Mouse (Mus musculus) hindbrain, embryonic 10.5 days (tissue): ENCODE data around the gene Apob. TPM values are rescaled to one million over a fixed set of nuclear protein-coding genes. Genes with fewer than 3 reads are reported as not detected.
"Not testable (repeated sequence)": the region's sequence is repeated elsewhere in the genome, so short reads cannot be mapped to it uniquely, and the experiment has no call there.

Source experiments
- DNase-seq: peaks from one replicate; pipeline ENCODE4 v3.0.0-alpha.2; 2017; ENCODE audit warnings: low spot score
- H3K27ac ChIP-seq: fragments of 300-500 bp; sonication (generic); 2 replicates; pipeline ENCODE4 v1.5.1; 2016; ENCODE audit warnings: mild to moderate bottlenecking, moderate library complexity
- H3K27me3 ChIP-seq: fragments of 300-500 bp; sonication (generic); 2 replicates; pipeline ENCODE4 v1.6.1; 2016; ENCODE audit warnings: mild to moderate bottlenecking; ENCODE audit not compliant: poor library complexity, insufficient read depth, severe bottlenecking
- H3K36me3 ChIP-seq: fragments of 300-500 bp; sonication (generic); 2 replicates; pipeline ENCODE4 v1.6.1; 2016; ENCODE audit warnings: mild to moderate bottlenecking, moderate library complexity
- H3K4me1 ChIP-seq: fragments of 300-500 bp; sonication (generic); replicated peaks from 2 replicates; pipeline ENCODE4 v1.6.1; 2016; ENCODE audit warnings: mild to moderate bottlenecking
- H3K4me3 ChIP-seq: fragments of 300-500 bp; sonication (generic); 2 replicates; pipeline ENCODE4 v1.5.1; 2016; ENCODE audit warnings: mild to moderate bottlenecking, moderate library complexity
- H3K9me3 ChIP-seq: fragments of 300-500 bp; sonication (generic); 2 replicates; pipeline ENCODE4 v1.6.1; 2016; ENCODE audit warnings: mild to moderate bottlenecking, moderate library complexity
- WGBS: fragments of 180-500 bp; shearing (Covaris S2); methylation state at CpG from one replicate; pipeline ENCODE4 v1.1.7; 2016; 5-methylcytosine and 5-hydroxymethylcytosine counted together
- polyA plus RNA-seq: library from polyadenylated mRNA; unstranded; fragments of >200 nt; fragmentation: Nextera tagmentation; extraction: Ambion mirVana; gene quantifications from 2 replicates; pipeline ENCODE4 v1.2.1, GENCODE M21; 2016

Apob gene
- polyA plus RNA-seq, 1 experiment from 2014 or later = 0.43 TPM

GRCm38 (mm10) chr12:7984411-7984810 is 7.0 kb downstream of the Apob start:
- Histone ChIP-seq H3K36me3 (no peaks in the 10 kb centered on the region), H3K27ac (no peak overlapping the region), H3K4me1 (no peaks in the 10 kb centered on the region), H3K4me3 (no peak overlapping the region), H3K27me3 (no peaks in the 10 kb centered on the region), H3K9me3 (no peaks in the 10 kb centered on the region)
- WGBS = 85% methylated on average over 1 of the region's 1 CpGs
- DNase-seq = no peak

- no peaks in the 10 kb centered on the region for H3K4me1 ChIP-seq
- DNase-seq = peak; percentile 60
- H3K9me3 ChIP-seq = no peaks in the 10 kb centered on the region
- H3K4me3 ChIP-seq = no peak overlapping the region
- no peak overlapping the region for H3K27ac ChIP-seq
- no peaks in the 10 kb centered on the region for H3K27me3 ChIP-seq
- WGBS = 8% methylated on average over 3 of the region's 3 CpGs
- H3K36me3 ChIP-seq = no peaks in the 10 kb centered on the region
Measured at GRCm38 (mm10) chr12:7990804-7991203, 13.4 kb downstream of the Apob start.

DNA sequence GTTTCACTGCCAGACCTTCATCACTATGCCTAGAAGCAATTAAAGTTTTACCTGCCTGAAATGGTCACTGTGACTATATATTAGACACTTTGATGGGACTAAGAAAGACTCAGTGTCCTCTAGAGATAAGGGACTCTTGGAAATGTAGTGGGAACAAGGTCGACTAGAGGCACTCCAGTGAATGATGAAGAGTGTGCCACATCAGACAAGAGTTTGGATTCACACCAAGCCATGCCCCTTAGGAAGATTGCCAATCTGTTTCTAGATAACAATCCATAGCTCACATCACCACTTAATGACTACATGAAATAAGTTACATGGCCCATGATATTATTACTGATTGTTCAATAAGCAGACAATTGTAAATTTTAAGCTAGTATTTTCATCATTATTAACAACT is 14.1 kb downstream of the Apob start:
- Histone ChIP-seq H3K36me3 (no peaks in the 10 kb centered on the region), H3K27ac (no peak overlapping the region), H3K4me3 (no peak overlapping the region), H3K27me3 (no peaks in the 10 kb centered on the region), H3K4me1 (no peaks in the 10 kb centered on the region), H3K9me3 (no peaks in the 10 kb centered on the region)
- 60% methylated on average over 1 of the region's 1 CpGs for WGBS
- DNase-seq = no peak

GRCm38 (mm10) chr12:8020931-8021330 is 43.5 kb downstream of the Apob start:
- Histone ChIP-seq H3K9me3 (no peaks in the 10 kb centered on the region), H3K27ac (no peak overlapping the region), H3K27me3 (no peaks in the 10 kb centered on the region), H3K4me1 (no peaks in the 10 kb centered on the region), H3K4me3 (no peak overlapping the region), H3K36me3 (no peaks in the 10 kb centered on the region)
- no peak for DNase-seq
- 84% methylated on average over 1 of the region's 1 CpGs for WGBS

GRCm38 (mm10) chr12:8029520-8029919 is 52.1 kb downstream of the Apob start:
- DNase-seq = no peak
- no peaks in the 10 kb centered on the region for H3K9me3 ChIP-seq
- H3K4me1 ChIP-seq = peaks cover 14% of the 10 kb centered on the region
- H3K27ac ChIP-seq = no peak overlapping the region
- WGBS = 90% methylated on average over 7 of the region's 7 CpGs
- peaks cover 62% of the 10 kb centered on the region for H3K27me3 ChIP-seq
- H3K36me3 ChIP-seq = no peaks in the 10 kb centered on the region
- no peak overlapping the region for H3K4me3 ChIP-seq

DNA sequence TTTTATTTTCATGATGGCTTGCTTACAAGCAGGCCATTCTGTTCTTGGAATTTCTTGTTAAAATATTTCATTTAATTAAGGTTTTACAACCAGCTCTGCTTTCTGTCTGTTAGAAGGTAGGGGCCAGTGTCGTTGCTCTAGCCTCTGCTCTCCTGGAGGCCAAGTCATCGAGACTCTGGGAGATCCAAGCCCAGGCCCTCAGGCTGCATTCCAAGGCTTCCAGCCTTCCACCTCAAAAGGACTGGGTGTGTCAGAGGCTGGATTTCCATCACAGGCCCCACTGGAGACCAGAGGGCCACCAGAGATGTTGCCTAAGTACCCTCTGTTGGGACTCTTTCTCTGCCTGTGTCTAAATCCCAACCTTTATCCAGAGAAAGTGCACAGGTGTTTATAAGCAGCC is 52.6 kb downstream of the Apob start:
- no peak for DNase-seq

DNA sequence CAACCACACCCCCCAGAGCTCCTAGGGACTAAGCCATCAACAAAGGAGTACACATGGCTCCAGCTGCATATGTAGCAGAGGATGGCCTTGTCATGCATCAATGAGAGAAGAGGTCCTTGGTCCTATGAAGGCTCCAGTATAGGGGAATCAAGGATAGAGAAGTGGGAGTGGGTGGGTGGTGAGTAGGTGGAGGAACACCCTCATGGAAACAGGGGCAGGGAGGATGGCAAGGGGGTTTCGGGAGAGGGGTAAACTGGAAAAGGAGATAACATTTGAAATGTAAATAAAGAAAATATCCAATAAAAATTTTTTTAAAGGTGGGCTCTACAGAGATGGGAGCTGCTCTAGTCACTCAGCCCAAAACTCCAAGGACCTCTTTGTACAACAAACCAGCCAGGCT is 53.7 kb downstream of the Apob start:
- not testable (repeated sequence) for H3K36me3 ChIP-seq, H3K9me3 ChIP-seq, DNase-seq, H3K4me3 ChIP-seq, H3K27ac ChIP-seq
- Histone ChIP-seq H3K4me1 (peaks cover 14% of the 10 kb centered on the region), H3K27me3 (peaks cover 77% of the 10 kb centered on the region)
- WGBS = 97% methylated on average over 1 of the region's 1 CpGs

More for the DNA sequence above, 52.6 kb downstream of the Apob start:
- Histone ChIP-seq H3K4me3 (no peak overlapping the region), H3K9me3 (no peaks in the 10 kb centered on the region), H3K27me3 (peaks cover 67% of the 10 kb centered on the region), H3K27ac (no peak overlapping the region), H3K4me1 (peaks cover 14% of the 10 kb centered on the region), H3K36me3 (no peaks in the 10 kb centered on the region)
- WGBS = 61% methylated on average over 2 of the region's 2 CpGs

- WGBS = 22% methylated on average over 14 of the region's 14 CpGs
- H3K27ac ChIP-seq = no peak overlapping the region
- DNase-seq = peak; percentile 53
- H3K36me3 ChIP-seq = no peaks in the 10 kb centered on the region
- no peaks in the 10 kb centered on the region for H3K9me3 ChIP-seq
- H3K4me3 ChIP-seq = no peak overlapping the region
- peaks cover 14% of the 10 kb centered on the region for H3K4me1 ChIP-seq
- peaks cover 78% of the 10 kb centered on the region for H3K27me3 ChIP-seq
Measured at GRCm38 (mm10) chr12:8031595-8032358, 54.3 kb downstream of the Apob start.

GRCm38 (mm10) chr12:8032359-8032755 is 54.9 kb downstream of the Apob start:
- Histone ChIP-seq H3K9me3 (no peaks in the 10 kb centered on the region), H3K4me1 (peaks cover 14% of the 10 kb centered on the region), H3K4me3 (no peak overlapping the region), H3K27ac (no peak overlapping the region), H3K36me3 (no peaks in the 10 kb centered on the region), H3K27me3 (peaks cover 77% of the 10 kb centered on the region)
- peak; percentile 12 for DNase-seq
- 26% methylated on average over 4 of the region's 4 CpGs for WGBS

GRCm38 (mm10) chr12:8038081-8038730 is 60.8 kb downstream of the Apob start:
- Histone ChIP-seq H3K4me3 (no peak overlapping the region), H3K27me3 (peaks cover 49% of the 10 kb centered on the region), H3K36me3 (no peaks in the 10 kb centered on the region), H3K4me1 (no peaks in the 10 kb centered on the region), H3K9me3 (no peaks in the 10 kb centered on the region), H3K27ac (no peak overlapping the region)
- no peak for DNase-seq
- 79% methylated on average over 3 of the region's 3 CpGs for WGBS

DNA sequence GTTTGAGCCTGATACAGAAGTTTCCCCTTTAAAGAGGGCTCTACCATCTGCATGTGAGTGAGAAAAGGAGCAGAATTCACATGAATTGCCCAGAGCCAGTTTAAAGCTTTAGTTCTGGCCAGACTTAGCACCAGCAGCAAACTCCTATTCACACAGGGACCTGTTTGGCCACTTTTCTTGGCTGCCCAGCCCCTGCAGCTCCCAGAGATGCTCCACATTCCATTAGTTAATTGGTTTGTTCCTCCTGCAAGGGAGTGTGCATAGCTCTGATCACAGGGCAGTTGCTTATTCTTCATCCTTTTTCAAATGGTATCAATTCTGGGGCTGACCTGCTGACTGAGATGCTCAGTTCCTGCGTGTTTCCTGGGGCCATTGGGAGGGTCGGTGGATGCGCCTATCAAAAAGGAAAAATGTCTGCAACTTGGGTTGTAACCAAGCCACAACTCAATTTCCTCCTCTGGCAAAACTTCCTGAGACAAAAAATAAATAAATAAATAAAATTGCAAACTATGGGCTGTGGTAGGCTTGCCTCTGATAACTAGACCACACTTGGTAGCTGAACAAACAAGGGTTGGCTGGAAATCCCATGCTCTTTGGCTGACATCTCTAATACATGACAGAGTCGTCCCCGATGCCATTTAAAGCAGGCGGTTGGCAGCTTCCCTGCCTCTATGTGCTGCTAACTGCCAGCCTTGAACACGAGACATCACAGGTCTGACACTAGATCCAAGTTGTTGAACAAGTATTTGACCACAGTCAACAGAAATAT is 65.4 kb downstream of the Apob start:
- H3K27ac ChIP-seq = no peak overlapping the region
- H3K36me3 ChIP-seq = no peaks in the 10 kb centered on the region
- no peak overlapping the region for H3K4me3 ChIP-seq
- peaks cover 8% of the 10 kb centered on the region for H3K27me3 ChIP-seq
- no peaks in the 10 kb centered on the region for H3K4me1 ChIP-seq
- no peak for DNase-seq
- 78% methylated on average over 7 of the region's 7 CpGs for WGBS
- H3K9me3 ChIP-seq = no peaks in the 10 kb centered on the region

- 91% methylated on average over 2 of the region's 2 CpGs for WGBS
- DNase-seq = no peak
- Histone ChIP-seq H3K27ac (no peak overlapping the region), H3K36me3 (no peaks in the 10 kb centered on the region), H3K4me3 (no peak overlapping the region), H3K4me1 (no peaks in the 10 kb centered on the region), H3K27me3 (no peaks in the 10 kb centered on the region), H3K9me3 (no peaks in the 10 kb centered on the region)
Measured at GRCm38 (mm10) chr12:8047046-8047445, 69.6 kb downstream of the Apob start.

GRCm38 (mm10) chr12:8047789-8048309 is 70.4 kb downstream of the Apob start:
- Histone ChIP-seq H3K27ac (no peak overlapping the region), H3K4me1 (no peaks in the 10 kb centered on the region), H3K9me3 (no peaks in the 10 kb centered on the region), H3K36me3 (no peaks in the 10 kb centered on the region), H3K27me3 (no peaks in the 10 kb centered on the region), H3K4me3 (no peak overlapping the region)
- WGBS = 49% methylated on average over 1 of the region's 1 CpGs
- DNase-seq = no peak
